Mouse (Mus musculus) embryo, embryonic 11.5 days (tissue): ENCODE results near the gene 2700049A03Rik.

Source experiments
- DNase-seq: peaks from one replicate; pipeline ENCODE4 v3.0.0-alpha.2; 2012; ENCODE audit warnings: low read depth, low spot score

2700049A03Rik gene

DNA sequence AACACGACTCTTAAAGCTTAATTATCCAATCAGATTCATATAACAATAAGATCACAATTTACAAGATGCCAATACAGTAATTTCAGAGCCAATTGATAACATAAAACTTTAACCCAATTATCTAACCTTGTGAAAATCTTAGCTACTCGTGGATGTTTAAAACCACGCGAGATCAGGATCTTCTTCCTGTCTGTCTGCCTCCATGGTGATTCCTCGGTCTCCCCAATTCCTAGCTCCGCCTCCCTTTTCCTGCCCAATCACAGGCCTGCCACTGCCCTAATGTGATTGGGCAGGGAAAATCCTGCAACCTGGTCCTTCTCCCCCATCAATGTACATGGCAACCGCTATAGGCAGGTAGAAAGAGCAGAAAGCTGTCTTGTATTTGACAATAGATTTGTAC is 132.7 kb downstream of the 2700049A03Rik start:
- no peak for DNase-seq

DNA sequence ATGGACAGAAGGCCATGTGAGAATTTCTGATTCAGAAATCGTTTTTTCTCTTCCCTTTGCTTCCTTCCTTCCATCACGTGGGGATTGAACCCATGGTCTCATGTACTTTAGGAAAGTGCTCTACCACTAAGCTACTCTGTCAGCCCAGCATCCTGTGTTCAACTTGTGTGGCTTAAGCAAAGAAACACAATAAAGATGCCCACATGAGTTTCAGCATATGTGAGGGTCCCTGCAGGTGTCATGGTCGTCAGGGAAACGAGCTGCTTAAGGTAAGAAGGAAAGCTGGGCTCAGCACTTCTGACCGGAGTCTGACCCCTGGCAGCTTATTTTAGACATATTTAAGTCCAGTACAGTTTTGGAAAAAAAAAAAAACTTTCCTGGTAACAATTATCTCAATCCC is 134.5 kb downstream of the 2700049A03Rik start:
- DNase-seq: no peak

DNA sequence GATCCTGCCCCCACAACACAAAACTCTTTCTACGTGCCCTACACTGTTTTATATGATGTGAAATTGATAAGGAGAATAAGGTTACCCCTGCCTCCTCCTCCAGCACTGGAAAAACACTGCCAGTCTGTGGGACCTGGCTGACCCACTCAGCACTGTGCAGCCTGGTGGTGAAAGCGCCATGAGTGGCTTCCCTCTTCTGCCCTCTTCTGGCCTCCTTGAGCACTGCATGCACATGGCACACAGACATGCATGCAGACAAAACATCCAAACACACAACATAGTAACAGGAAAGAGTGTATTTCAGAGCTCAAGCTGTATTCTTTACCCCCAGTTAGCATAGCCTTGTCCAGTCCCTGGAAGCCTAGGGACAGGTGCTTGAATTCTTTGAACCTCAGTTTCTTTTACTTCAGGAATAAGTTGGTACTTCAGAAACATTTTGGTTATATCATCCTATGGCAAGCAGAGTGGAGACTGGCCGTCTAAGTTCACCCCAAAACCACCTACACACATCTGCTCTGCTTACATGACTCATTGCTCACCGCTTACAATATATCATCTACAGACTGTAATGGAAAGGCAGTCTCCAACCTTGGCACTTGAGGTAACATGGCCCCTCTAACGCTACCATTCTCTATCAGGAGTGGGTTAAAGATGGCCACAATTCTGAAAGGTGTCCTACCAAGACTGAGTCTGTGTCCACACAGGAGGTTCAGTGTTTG is 138.0 kb downstream of the 2700049A03Rik start:
- DNase-seq: no peak

DNA sequence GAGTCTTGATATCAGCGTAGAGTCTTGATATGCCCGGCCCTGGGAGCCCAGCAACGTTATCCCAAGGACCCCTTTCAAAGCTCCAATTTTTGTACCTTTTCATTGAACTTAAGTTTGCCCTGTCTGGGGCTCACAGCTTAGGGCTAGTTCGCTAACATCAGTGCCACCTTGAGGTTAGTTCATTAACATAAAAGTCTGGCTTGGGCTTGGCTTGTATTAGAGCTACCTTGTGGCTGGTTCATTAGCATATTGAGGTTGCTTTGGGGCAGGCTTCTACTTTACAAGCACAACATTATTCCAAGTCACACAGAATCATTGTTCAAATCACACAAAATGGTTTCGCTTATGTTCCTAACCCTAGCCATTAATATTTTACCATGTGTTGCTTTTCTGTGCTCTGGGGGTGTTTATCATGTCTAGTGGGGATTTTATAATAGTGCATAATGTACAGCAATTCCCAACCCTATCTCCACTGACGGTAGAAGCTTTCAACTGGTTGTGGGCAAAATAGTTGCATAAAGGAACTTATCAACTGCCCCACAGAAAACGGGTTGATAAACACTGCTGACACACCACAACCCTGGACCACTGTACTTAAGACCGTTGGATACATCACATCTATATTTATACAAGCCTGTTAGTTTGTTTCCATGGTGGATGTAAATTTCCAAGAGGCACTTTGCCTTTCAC is 139.4 kb downstream of the 2700049A03Rik start:
- DNase-seq: no peak

DNA sequence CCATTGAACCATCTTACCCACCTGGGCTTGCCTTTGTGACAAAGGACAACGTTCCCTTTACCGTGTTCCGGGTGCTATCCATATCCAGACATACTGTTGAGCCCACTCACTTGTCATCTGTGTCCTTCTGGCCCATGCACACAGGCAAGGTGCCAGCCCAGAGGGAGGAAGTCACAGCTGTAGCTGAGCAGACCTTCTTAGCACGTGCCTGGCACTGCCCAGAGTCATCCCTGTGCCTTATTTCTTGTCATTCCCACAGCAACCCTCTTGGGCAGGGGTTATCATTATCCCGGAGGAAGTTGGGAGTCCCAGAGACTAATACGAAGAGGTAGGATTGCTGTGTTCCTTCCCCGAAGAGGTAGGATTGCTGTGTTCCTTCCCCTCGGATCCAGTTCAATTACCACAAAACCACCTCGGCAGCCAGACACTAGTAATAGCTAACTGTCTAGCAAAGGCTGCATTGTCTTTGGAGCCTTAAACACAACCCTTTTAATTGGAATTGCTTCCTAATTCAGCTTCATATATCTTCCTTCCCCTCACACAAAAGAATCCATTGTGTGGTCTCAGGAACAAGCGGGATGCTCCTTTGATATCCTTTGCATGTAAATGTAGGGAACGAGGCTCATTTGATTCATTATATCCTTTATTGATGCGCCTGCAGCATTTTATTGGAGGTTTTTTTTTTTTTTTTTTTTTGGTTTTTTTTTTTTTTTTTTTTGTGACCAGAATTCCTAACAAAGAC is 143.0 kb downstream of the 2700049A03Rik start:
- no peak for DNase-seq

DNA sequence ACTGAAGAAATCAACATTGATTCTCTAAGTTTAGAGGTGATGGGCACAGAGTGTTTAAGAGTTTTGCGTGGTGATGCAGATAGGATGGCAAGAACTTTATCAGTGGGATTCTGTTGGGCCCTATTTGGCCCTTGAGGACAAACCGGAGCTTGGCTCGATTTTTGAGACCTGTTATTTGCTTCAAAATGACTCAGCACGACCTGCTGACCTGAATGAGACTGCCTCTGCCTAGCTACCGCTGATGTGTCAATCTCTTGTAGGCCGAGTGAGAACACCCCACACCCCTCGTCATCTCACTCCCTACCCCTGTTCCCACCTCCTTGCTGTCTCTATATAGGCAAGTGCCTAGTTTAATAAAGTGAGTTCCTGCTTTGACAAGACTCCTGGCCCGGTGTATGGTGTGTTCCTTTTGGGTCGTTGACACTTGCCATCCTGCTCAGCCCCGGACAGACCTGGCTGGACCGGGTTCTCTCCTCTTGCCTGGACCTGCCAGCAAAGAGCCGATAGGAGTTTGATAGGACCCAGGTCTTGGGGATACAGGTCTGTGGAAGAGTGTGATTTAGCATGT is 144.6 kb downstream of the 2700049A03Rik start:
- DNase-seq: no peak

DNA sequence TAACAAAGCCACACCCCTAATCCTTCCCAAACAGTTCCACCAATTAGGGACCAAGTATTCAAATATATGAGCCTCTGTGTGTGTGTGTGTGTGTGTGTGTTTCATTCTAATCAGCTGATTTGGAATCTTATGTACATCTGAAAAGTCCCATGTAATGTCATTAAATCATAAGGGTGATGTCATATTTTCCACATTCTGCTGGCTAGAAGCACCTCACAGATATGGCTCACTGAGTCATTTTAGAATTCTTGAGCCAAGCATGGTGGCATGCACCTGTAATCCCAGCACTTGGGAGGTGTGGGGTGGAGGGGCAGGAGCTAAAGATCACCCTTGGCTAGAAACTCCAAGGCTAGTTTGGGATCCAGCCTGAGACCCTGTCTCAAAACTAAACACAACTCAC is 148.8 kb downstream of the 2700049A03Rik start:
- DNase-seq: no peak

DNA sequence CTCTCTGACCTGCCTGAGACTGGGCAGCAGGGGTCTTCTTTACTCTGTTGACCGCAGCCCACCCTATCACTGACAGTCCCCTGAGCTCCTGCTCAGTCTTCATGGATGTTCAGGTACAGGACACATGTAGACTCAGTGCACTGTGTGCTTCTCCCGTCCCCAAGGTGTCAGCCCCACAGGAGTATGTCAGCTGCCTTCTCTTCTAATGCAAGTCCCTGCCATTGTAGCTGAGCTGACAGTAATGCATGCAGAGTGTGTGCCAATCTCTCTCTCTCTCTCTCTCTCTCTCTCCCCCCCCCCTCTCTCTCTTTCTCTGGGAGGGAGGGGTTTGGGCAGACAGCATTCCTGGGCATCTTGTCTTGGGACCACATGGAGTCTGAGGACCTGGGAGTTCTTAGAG is 153.8 kb downstream of the 2700049A03Rik start:
- no peak for DNase-seq
